Mouse (Mus musculus) midbrain, postnatal 0 days (tissue): Measurements from ENCODE around the gene Rer1. TPM values are rescaled to one million over a fixed set of nuclear protein-coding genes. Genes with fewer than 3 reads are reported as not detected.
A peak's percentile ranks its signal among the peaks of the same experiment; 100 is the strongest.
"Not testable (repeated sequence)": the region's sequence is repeated elsewhere in the genome, so short reads cannot be mapped to it uniquely, and the experiment has no call there.

Source experiments
- ATAC-seq: fragments of 200-750 bp; cut with Nextera tagmentation; 2 replicates; pipeline ENCODE4 v1.8.0; 2017; ENCODE audit warnings: moderate number of reproducible peaks, mild to moderate bottlenecking, moderate TSS enrichment, moderate library complexity; ENCODE audit not compliant: low FRiP score
- DNase-seq: peaks from one replicate; pipeline ENCODE4 v3.0.0-alpha.2; 2015; ENCODE audit warnings: low spot score
- H3K27ac ChIP-seq: fragments of 300-500 bp; sonication (generic); 2 replicates; pipeline ENCODE4 v1.5.1; 2014; ENCODE audit warnings: low read depth, mild to moderate bottlenecking, low read length, mixed read lengths
- H3K27me3 ChIP-seq: fragments of 300-500 bp; sonication (generic); 2 replicates; pipeline ENCODE4 v1.6.1; 2014; ENCODE audit warnings: low read length, control low read depth, mixed read lengths; ENCODE audit not compliant: insufficient read depth
- H3K36me3 ChIP-seq: fragments of 300-500 bp; sonication (generic); 2 replicates; pipeline ENCODE4 v1.6.1; 2014; ENCODE audit warnings: low read length, control low read depth, mixed read lengths; ENCODE audit not compliant: insufficient read depth
- H3K4me1 ChIP-seq: fragments of 300-500 bp; sonication (generic); 2 replicates; pipeline ENCODE4 v1.6.1; 2014; ENCODE audit warnings: mild to moderate bottlenecking, control low read depth, antibody characterized with exemption, low read length, mixed read lengths; ENCODE audit not compliant: insufficient read depth
- H3K4me2 ChIP-seq: fragments of 300-500 bp; sonication (generic); 2 replicates; pipeline ENCODE4 v1.6.1; 2014; ENCODE audit warnings: low read depth, mild to moderate bottlenecking, low read length, mixed read lengths; ENCODE audit not compliant: poor library complexity, severe bottlenecking
- H3K4me3 ChIP-seq: fragments of 300-500 bp; sonication (generic); 2 replicates; pipeline ENCODE4 v1.5.1; 2014; ENCODE audit warnings: low read depth, mild to moderate bottlenecking, low read length, moderate library complexity
- H3K9ac ChIP-seq: fragments of 300-500 bp; sonication (generic); replicated peaks from 2 replicates; pipeline ENCODE4 v1.6.1; 2014; ENCODE audit warnings: mild to moderate bottlenecking, low read length, moderate library complexity, mixed read lengths; ENCODE audit not compliant: poor library complexity, severe bottlenecking
- H3K9me3 ChIP-seq: fragments of 300-500 bp; sonication (generic); 2 replicates; pipeline ENCODE4 v1.6.1; 2016; ENCODE audit warnings: low read length, control low read depth
- CTCF ChIP-seq: IDR thresholded peaks from 2 replicates; pipeline ENCODE4 v1.5.1; 2016; ENCODE audit warnings: antibody characterized with exemption, mild to moderate bottlenecking
- WGBS: fragments of 180-500 bp; shearing (Covaris S2); extraction: QIAGEN DNeasy Blood & Tissue Kit; methylation state at CpG from one replicate; pipeline ENCODE4 v1.1.7; 2014; 5-methylcytosine and 5-hydroxymethylcytosine counted together
- polyA plus RNA-seq: library from polyadenylated mRNA; unstranded; fragments of >200 nt; fragmentation: Nextera tagmentation; extraction: Ambion mirVana; gene quantifications from 2 replicates; pipeline ENCODE4 v1.2.1, GENCODE M21; 2015
- total RNA-seq: library from RNA; depleted of rRNA; stranded (reverse); fragments of >200 nt; gene quantifications from 2 replicates; pipeline ENCODE4 v1.2.3, GENCODE M21; 2014

Rer1 gene
- total and polyA plus RNA-seq, 2 experiments from 2014 or later = 91.4 to 132 TPM

- Histone ChIP-seq H3K36me3 (peaks cover 23% of the 10 kb centered on the region), H3K27me3 (no peaks in the 10 kb centered on the region), H3K4me2 (no peak overlapping the region; the same call in 1 of the 2 replicates), H3K9me3 (no peaks in the 10 kb centered on the region), H3K27ac (no peak overlapping the region), H3K9ac (no peak overlapping the region), H3K4me1 (peaks cover 10% of the 10 kb centered on the region), H3K4me3 (no peak overlapping the region)
- no peak for TF ChIP-seq CTCF
- WGBS = 94% methylated on average over 7 of the region's 7 CpGs
- ATAC-seq = no peak
- DNase-seq = no peak
Measured at GRCm38 (mm10) chr4:155084351-155084750, 1.8 kb downstream of the Rer1 start.

- Histone ChIP-seq H3K36me3 (peaks cover 26% of the 10 kb centered on the region), H3K4me1 (peaks cover 10% of the 10 kb centered on the region), H3K4me3 (no peak overlapping the region), H3K27me3 (no peaks in the 10 kb centered on the region), H3K27ac (no peak overlapping the region), H3K4me2 (no peak overlapping the region), H3K9me3 (no peaks in the 10 kb centered on the region), H3K9ac (no peak overlapping the region)
- 96% methylated on average over 4 of the region's 4 CpGs for WGBS
- DNase-seq (no peak), ATAC-seq (no peak)
- 0 out of 2 replicates have a peak, but pooled peaks have one; percentile 11 for TF ChIP-seq CTCF
Measured at GRCm38 (mm10) chr4:155083553-155083952, 2.6 kb downstream of the Rer1 start.

GRCm38 (mm10) chr4:155079666-155080065, 6.5 kb downstream of the Rer1 start:
- Histone ChIP-seq H3K27ac (no peak overlapping the region), H3K27me3 (no peaks in the 10 kb centered on the region), H3K4me1 (no peaks in the 10 kb centered on the region), H3K36me3 (peaks cover 51% of the 10 kb centered on the region), H3K4me2 (no peak overlapping the region), H3K4me3 (no peak overlapping the region), H3K9ac (no peak overlapping the region), H3K9me3 (no peaks in the 10 kb centered on the region)
- DNase-seq = no peak
- 91% methylated on average over 6 of the region's 6 CpGs for WGBS
- TF ChIP-seq CTCF = no peak
- no peak for ATAC-seq

- not testable (repeated sequence) for DNase-seq, H3K27me3 ChIP-seq, H3K27ac ChIP-seq, H3K4me2 ChIP-seq, H3K9ac ChIP-seq, ATAC-seq, H3K9me3 ChIP-seq, H3K4me1 ChIP-seq, H3K4me3 ChIP-seq
- peaks cover 56% of the 10 kb centered on the region for H3K36me3 ChIP-seq
- 88% methylated on average over 10 of the region's 10 CpGs for WGBS
Measured at GRCm38 (mm10) chr4:155078808-155079207, 7.4 kb downstream of the Rer1 start.

- 87% methylated on average over 9 of the region's 9 CpGs for WGBS
- no peak overlapping the region for H3K4me2 ChIP-seq
- no peak overlapping the region for H3K27ac ChIP-seq
- H3K27me3 ChIP-seq = no peaks in the 10 kb centered on the region
- H3K4me1 ChIP-seq = no peaks in the 10 kb centered on the region
- peak; percentile 12; the same call in 1 of the 2 replicates for TF ChIP-seq CTCF
- ATAC-seq = no peak
- peaks cover 64% of the 10 kb centered on the region for H3K36me3 ChIP-seq
- no peak for DNase-seq
- H3K9ac ChIP-seq = no peak overlapping the region
- H3K9me3 ChIP-seq = no peaks in the 10 kb centered on the region
- no peak overlapping the region for H3K4me3 ChIP-seq
Measured at GRCm38 (mm10) chr4:155076677-155077076, 9.5 kb downstream of the Rer1 start.

GRCm38 (mm10) chr4:155075813-155076212, 10.4 kb downstream of the Rer1 start:
- Histone ChIP-seq H3K27ac (no peak overlapping the region), H3K4me1 (no peaks in the 10 kb centered on the region), H3K4me3 (no peak overlapping the region), H3K9me3 (no peaks in the 10 kb centered on the region), H3K36me3 (peaks cover 66% of the 10 kb centered on the region), H3K9ac (no peak overlapping the region), H3K27me3 (no peaks in the 10 kb centered on the region), H3K4me2 (no peak overlapping the region)
- TF ChIP-seq CTCF = no peak
- ATAC-seq (no peak), DNase-seq (no peak)
- 96% methylated on average over 2 of the region's 2 CpGs for WGBS
